Mouse (Mus musculus): ENCODE data around the gene Gm20388. TPM values are rescaled to one million over a fixed set of nuclear protein-coding genes. Genes with fewer than 3 reads are reported as not detected.

Gene Gm20388
- polyA plus RNA-seq, 1 experiment, result 10.6 TPM

DNA sequence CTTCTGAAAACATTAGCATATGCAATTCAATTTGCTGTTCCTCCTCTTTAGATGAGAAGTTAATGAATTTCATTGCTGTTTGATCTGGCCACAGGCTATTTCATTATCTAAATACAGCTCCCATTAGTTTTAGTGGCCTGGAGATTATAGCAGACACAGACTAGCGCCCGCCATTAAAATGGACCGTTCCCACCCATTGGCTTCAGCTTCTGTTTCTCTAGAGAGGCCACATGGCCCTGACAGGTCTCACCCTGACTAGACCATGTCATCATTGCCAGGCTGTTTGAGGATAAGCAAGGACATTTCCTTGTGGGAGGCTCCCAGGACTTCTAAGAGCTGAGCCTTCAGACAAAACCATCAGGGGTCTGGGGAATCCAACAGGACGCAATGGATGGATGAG is 3774.8 kb downstream of the Gm20388 start:
- 71% methylated on average over 4 of the region's 4 CpGs for WGBS
- TF ChIP-seq CTCF (IDR thresholded peaks at IDR 0.05; ENCODE audit: control insufficient read depth, insufficient read depth, low read length) (no peak), POLR2A (IDR thresholded peaks at IDR 0.05; ENCODE audit: borderline replicate concordance, control insufficient read depth, low read depth, low read length) (no peak)
- H3K27ac ChIP-seq (ENCODE audit: control insufficient read depth, insufficient read depth, low read depth, low read length, poor library complexity), result no peak overlapping the region
- H3K4me1 ChIP-seq (ENCODE audit: control insufficient read depth, insufficient read depth, low read length), result no peaks in the 10 kb centered on the region
- H3K4me3 ChIP-seq (replicated peaks; ENCODE audit: control insufficient read depth, low read depth, low read length), result no peak overlapping the region

DNA sequence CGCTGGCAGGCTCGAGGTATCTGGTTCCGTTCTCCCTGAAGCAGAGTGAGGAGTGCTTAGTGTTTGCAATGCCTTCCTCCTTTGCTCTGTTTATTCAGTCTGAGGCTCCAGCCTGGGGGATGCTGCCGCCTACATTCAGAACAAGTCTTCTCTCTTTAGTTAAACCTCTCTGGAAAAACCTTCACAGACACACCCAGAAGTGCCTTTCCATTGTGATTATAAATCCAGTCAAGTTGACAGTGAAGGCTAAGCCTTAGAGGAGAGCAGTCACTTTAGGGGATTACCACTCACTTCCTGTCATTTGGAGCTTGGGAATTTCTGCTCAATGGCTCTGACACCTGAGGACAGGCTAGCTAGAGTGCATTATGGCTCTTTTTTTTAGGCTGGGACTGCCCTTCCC is 3777.2 kb downstream of the Gm20388 start:
- Histone ChIP-seq H3K27ac (ENCODE audit: control insufficient read depth, insufficient read depth, low read depth, low read length, poor library complexity) (no peak overlapping the region), H3K4me1 (ENCODE audit: control insufficient read depth, insufficient read depth, low read length) (no peaks in the 10 kb centered on the region), H3K4me3 (replicated peaks; ENCODE audit: control insufficient read depth, low read depth, low read length) (no peak overlapping the region)
- 43% methylated on average over 4 of the region's 4 CpGs for WGBS
- TF ChIP-seq CTCF (IDR thresholded peaks at IDR 0.05; ENCODE audit: control insufficient read depth, insufficient read depth, low read length) (no peak), POLR2A (IDR thresholded peaks at IDR 0.05; ENCODE audit: borderline replicate concordance, control insufficient read depth, low read depth, low read length) (no peak)

DNA sequence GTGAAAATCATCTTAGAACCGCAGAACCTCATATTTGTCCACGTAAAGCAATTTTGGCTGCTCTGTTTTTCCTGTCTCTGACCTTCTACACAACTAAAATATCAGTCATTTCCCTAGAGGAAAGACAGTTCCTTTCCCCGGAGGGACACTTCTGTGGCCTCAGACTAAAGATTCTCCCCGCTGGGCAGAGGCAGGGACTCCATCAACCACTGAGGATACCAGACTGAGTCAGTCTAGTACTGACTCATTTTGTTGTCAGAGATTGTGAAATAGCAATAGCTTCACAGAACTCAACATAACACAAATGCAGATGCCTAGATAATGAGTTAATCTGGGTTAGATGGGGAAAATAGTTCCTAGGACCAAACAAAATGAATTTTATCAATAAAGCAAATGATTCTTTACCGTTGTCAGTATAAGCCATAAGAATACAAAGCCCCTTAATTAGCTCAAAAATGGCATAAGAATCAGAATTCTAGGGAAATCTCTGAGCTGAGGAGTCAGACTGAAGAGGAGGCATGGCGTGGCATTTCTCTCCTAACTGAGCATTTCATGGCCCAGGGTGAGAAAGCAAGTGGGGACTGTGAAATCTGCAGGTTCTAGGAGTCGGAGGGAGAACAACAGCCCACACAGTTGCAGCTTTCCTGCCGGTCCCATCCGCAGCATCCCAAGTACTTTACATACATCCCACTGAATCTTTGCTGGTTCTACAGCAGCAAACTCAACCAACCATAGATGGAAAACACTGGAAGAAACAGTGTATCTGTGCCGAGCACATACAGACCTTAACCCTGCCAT is 3781.7 kb downstream of the Gm20388 start:
- WGBS, result 72% methylated on average over 10 of the region's 10 CpGs
- H3K4me1 ChIP-seq (ENCODE audit: control insufficient read depth, insufficient read depth, low read length), result no peaks in the 10 kb centered on the region
- no peak overlapping the region for H3K4me3 ChIP-seq (replicated peaks; ENCODE audit: control insufficient read depth, low read depth, low read length)
- H3K27ac ChIP-seq (ENCODE audit: control insufficient read depth, insufficient read depth, low read depth, low read length, poor library complexity), result no peak overlapping the region
- no peak for TF ChIP-seq CTCF (IDR thresholded peaks at IDR 0.05; ENCODE audit: control insufficient read depth, insufficient read depth, low read length)
- no peak for TF ChIP-seq POLR2A (IDR thresholded peaks at IDR 0.05; ENCODE audit: borderline replicate concordance, control insufficient read depth, low read depth, low read length)

DNA sequence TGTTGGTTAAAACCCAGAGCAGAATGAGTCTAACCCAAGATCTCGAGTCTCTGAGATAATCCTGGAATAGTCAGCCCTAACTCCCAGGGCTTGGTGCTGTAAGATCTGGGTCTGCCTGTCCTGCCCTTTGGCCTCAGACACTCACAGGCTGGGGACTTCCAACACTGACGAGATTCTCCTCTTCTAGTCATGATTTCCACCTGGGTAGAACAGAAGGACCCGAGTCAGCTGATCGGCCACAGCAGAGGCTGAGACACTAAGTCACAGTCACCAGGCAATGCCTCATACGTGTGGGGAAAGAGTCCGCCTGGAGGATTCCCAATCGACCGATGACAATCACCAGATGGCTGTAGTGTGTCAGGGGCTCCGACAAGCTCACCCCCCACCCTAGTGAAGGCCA is 3785.5 kb downstream of the Gm20388 start:
- H3K4me1 ChIP-seq (ENCODE audit: control insufficient read depth, insufficient read depth, low read length), result no peaks in the 10 kb centered on the region
- H3K27ac ChIP-seq (ENCODE audit: control insufficient read depth, insufficient read depth, low read depth, low read length, poor library complexity), result no peak overlapping the region
- no peak overlapping the region for H3K4me3 ChIP-seq (replicated peaks; ENCODE audit: control insufficient read depth, low read depth, low read length)
- 71% methylated on average over 9 of the region's 9 CpGs for WGBS
- no peak for TF ChIP-seq POLR2A (IDR thresholded peaks at IDR 0.05; ENCODE audit: borderline replicate concordance, control insufficient read depth, low read depth, low read length)
- TF ChIP-seq CTCF (IDR thresholded peaks at IDR 0.05; ENCODE audit: control insufficient read depth, insufficient read depth, low read length), result no peak

DNA sequence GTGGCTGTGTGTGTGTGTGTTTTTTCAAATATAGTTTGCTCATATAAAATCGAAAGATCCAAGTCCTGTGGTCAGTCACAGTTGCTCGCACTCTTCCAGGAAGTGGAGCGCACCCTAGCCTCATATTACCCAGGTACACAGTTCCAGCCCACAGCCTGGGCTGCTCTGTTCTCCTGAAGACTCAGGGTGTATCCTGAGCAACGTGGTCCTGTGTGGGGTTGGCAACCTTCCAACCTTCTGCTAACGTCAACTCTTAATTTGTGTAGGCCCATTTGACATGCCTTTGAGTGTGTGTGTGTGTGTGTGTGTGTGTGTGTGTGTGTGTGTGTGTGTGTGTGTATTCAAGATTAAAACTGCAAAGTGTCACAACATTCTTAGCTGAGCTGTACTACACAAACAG is 3786.7 kb downstream of the Gm20388 start:
- H3K27ac ChIP-seq (ENCODE audit: control insufficient read depth, insufficient read depth, low read depth, low read length, poor library complexity), result no peak overlapping the region
- no peak for TF ChIP-seq CTCF (IDR thresholded peaks at IDR 0.05; ENCODE audit: control insufficient read depth, insufficient read depth, low read length)
- TF ChIP-seq POLR2A (IDR thresholded peaks at IDR 0.05; ENCODE audit: borderline replicate concordance, control insufficient read depth, low read depth, low read length), result no peak
- H3K4me3 ChIP-seq (replicated peaks; ENCODE audit: control insufficient read depth, low read depth, low read length), result no peak overlapping the region
- no peaks in the 10 kb centered on the region for H3K4me1 ChIP-seq (ENCODE audit: control insufficient read depth, insufficient read depth, low read length)
- WGBS, result 37% methylated on average over 5 of the region's 5 CpGs

DNA sequence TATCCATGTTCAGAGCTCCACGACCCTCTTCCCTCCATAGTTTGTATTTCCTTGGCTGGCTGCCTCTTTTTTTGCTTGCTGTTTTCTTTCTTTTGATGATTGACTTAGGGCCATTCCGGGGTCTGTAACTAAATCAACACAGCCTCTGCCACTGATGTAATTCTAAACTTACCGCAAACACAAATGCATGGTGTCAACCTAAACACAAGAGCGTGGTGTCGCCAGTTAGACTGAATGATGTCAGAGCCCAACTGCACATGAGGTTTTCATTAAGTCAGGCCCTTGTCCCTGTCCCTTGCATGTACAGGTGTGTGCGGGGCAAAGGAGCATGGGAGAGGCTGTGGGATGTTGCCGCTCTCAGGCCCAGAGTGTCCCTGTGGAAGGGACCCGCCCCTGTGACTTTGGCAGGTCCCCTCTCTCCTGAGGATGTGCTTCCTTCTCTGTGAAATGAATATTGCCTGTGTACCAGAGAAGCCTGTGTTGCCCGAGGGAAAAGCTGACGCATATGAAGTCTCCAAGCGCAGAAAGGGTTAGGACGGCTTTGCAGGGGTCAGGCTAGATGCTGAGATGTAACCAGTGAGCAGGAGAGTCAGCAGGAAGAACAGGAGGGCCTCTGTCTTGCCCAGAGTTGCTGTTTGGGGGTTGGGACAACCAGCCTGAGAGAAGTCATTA is 3789.9 kb downstream of the Gm20388 start:
- H3K4me1 ChIP-seq (ENCODE audit: control insufficient read depth, insufficient read depth, low read length), result no peaks in the 10 kb centered on the region
- WGBS, result 79% methylated on average over 12 of the region's 12 CpGs

DNA sequence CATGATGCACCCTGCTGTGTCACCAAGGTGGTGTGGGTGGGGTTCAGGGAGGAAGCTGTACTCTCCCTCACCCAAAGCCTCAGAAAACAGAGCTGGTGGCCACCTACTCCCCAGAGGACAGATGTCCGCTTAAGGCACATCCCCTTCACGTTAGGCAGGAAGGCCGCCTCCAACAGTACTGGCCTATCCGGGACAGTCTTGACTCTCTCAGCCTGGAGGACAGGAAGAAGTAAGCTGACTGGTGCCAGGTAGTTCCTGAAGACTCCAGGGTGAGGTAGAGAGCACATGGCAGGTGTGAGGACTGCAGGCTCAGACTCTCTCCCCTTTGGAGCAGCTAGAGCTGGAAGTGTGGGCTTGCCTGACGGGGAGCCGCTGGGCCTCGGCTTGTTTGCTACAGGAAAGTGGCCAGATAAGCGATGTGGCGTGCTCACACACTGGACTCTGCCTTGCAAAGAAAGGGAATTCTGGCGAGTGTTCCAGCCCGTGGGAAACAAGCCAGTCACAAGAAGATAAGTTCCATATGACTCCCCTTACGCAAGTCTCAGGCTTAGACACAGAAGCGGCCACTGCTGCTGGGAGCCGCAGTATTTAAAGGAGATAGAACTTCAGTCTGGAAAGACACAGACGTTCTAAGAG is 3791.4 kb downstream of the Gm20388 start:
- 77% methylated on average over 15 of the region's 15 CpGs for WGBS
- H3K27ac ChIP-seq (ENCODE audit: control insufficient read depth, insufficient read depth, low read depth, low read length, poor library complexity), result no peak overlapping the region
- H3K4me1 ChIP-seq (ENCODE audit: control insufficient read depth, insufficient read depth, low read length), result no peaks in the 10 kb centered on the region
- H3K4me3 ChIP-seq (replicated peaks; ENCODE audit: control insufficient read depth, low read depth, low read length), result no peak overlapping the region
- no peak for TF ChIP-seq CTCF (IDR thresholded peaks at IDR 0.05; ENCODE audit: control insufficient read depth, insufficient read depth, low read length)
- no peak for TF ChIP-seq POLR2A (IDR thresholded peaks at IDR 0.05; ENCODE audit: borderline replicate concordance, control insufficient read depth, low read depth, low read length)

More for the DNA sequence above, 3789.9 kb downstream of the Gm20388 start:
- Histone ChIP-seq H3K27ac (ENCODE audit: control insufficient read depth, insufficient read depth, low read depth, low read length, poor library complexity) (no peak overlapping the region), H3K4me3 (replicated peaks; ENCODE audit: control insufficient read depth, low read depth, low read length) (no peak overlapping the region)
- TF ChIP-seq POLR2A (IDR thresholded peaks at IDR 0.05; ENCODE audit: borderline replicate concordance, control insufficient read depth, low read depth, low read length), result no peak

DNA sequence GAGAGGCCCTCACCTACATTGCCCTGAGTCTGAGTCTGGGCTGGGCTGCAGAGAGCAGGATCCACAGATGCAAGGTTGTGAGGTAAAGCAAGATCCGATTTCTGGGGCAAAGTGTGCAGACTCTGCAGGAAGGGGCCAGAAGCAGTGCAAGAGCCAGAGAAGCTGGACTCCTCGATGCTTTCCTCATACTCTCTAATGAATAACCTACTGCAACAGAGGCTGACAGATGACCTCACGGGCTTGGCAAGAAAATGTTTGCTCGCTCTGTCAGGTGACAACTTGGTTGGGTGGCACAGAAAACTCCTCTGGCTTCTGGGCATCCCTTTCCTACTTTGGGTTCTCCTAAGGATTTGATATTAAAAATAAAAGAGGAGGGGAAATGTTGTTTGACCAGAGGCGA is 3794.7 kb downstream of the Gm20388 start:
- Histone ChIP-seq H3K27ac (ENCODE audit: control insufficient read depth, insufficient read depth, low read depth, low read length, poor library complexity) (no peak overlapping the region), H3K4me1 (ENCODE audit: control insufficient read depth, insufficient read depth, low read length) (no peaks in the 10 kb centered on the region), H3K4me3 (replicated peaks; ENCODE audit: control insufficient read depth, low read depth, low read length) (no peak overlapping the region)
- no peak for TF ChIP-seq POLR2A (IDR thresholded peaks at IDR 0.05; ENCODE audit: borderline replicate concordance, control insufficient read depth, low read depth, low read length)
- no peak for TF ChIP-seq CTCF (IDR thresholded peaks at IDR 0.05; ENCODE audit: control insufficient read depth, insufficient read depth, low read length)
- 63% methylated on average over 5 of the region's 5 CpGs for WGBS

All from bone marrow, adult 2 months (tissue).